Mouse (Mus musculus) MEL (cell line): ENCODE data around the gene Ctr9.

Experiments used
- MAFK ChIP-seq: IDR thresholded peaks from 2 replicates; pipeline ENCODE4 v1.6.1; 2011; ENCODE audit warnings: low read depth, mild to moderate bottlenecking, low read length, improper control_type of control experiment, borderline replicate concordance
- MAX ChIP-seq: IDR thresholded peaks from 2 replicates; pipeline ENCODE4 v1.6.1; 2011; ENCODE audit warnings: low read length, improper control_type of control experiment
- POLR2AphosphoS2 ChIP-seq: IDR thresholded peaks from 2 replicates; pipeline ENCODE4 v1.6.1; 2011; ENCODE audit warnings: low read length, improper control_type of control experiment
- ZMIZ1 ChIP-seq: IDR thresholded peaks from 2 replicates; pipeline ENCODE4 v1.6.1; 2012; ENCODE audit warnings: low read depth, mild to moderate bottlenecking, inconsistent platforms, low read length, improper control_type of control experiment, moderate library complexity

DNA sequence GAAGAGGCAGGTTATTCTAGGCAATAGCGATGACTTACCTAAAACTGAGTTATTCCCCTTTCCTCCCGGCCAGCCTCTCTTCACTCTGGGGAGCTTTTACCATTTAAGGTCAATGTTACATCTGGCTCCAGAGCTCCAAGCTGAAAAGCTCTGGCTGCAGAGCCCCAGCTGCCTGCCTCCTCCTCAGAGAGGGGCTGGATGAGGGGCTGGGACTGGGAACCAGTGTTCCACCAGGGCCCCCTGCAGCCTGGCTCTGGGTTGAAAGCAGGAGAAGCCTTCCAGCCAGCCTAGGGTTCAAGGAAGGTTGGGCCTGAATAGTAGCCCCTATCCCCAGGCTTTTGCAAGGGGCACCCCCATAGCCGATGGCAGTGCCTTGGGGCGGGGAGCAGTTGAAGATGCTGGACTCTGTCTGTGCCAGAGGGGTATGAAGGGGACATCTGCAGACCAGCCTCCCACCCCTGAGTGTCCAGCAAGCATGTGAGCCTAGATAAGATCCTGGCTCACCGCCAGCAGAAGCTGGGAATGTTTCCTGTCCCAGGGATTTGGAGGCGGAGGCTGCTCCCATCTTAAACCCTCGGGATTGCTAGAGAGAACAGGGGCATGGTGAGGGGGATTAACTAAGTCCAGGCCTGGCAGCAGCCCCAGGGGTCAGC is 46.6 kb upstream of the Ctr9 start, which contains the start of gene Mrvi1:
- TF ChIP-seq POLR2AphosphoS2, result no peak
- TF ChIP-seq MAFK, result no peak
- no peak for TF ChIP-seq MAX
- no peak for TF ChIP-seq ZMIZ1
